Mouse (Mus musculus) layer of hippocampus, postnatal 10 days (tissue): ENCODE results near the gene Cog8. TPM values are rescaled to one million over a fixed set of nuclear protein-coding genes. Genes with fewer than 3 reads are reported as not detected.
"Not testable (repeated sequence)": the region's sequence is repeated elsewhere in the genome, so short reads cannot be mapped to it uniquely, and the experiment has no call there.

Experiments used
- DNase-seq, 2 experiments: peaks; one replicate each; pipeline ENCODE4 v3.0.0; 2021; ENCODE audit warnings: low spot score in 2 of 2
- total RNA-seq, 2 experiments: library from RNA; stranded (reverse); gene quantifications; 2 replicates each; pipeline ENCODE4 v1.2.3; 2021

Cog8 gene
- total RNA-seq, 2 experiments from 2014 or later = 24.9 to 27.8 TPM

DNA sequence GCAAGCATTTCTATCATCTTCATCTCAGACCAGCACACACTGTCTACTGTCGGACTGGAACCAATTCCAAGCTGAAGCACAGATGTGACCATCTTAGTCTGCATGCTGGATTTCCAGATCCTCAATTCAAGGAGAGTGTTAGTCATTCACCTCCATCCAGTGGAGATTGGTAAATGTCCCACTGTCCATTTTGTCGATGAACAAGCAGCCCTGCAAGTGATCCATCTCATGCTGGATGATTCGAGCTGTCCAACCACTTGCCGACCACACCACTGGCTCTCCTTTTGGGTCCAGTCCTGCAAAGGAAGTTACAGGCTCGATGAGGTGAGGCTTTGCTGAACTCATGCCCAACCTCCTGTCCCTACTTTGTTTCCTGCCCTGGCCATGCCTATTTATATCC is 9.5 kb downstream of the Cog8 start:
- no peak for DNase-seq

DNA sequence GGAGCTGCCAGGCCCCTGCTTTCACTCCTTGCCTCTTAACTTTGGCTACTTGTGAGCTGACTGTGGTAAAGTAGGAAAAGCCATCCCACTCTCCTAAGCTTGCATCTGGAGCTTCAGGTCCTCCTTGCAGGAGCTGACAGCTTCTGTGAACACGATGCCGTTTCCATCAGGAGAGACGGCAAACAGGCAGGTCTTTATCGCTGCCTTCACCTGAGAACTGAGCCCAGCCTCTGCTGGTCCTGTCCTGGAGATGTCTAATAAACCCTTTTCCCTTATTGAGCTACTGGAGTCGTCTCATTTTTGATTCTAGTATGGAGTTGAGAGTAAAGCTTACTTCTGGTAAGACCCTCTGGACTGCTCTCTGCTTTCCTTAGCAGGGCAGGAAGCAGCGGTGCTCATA is 11.0 kb downstream of the Cog8 start:
- DNase-seq = no peak

DNA sequence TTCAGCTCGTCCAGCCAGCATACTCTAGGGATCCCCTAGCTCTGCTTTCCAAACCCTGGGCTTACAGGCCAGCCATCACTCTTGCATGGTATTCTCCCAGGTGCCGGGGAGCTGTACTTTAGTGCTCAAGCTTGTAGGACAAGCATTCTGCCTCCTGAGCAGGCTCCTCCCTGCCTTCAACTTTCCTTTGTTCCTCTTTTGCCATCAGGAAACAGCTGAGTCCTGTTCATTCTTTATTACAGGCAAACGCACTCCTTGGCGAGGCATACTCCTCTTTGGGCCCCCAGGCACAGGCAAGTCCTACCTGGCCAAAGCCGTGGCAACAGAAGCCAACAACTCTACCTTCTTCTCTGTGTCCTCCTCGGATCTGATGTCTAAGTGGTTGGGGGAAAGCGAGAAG is 15.9 kb downstream of the Cog8 start:
- DNase-seq = no peak

- no peak for DNase-seq
Measured at GRCm38 (mm10) chr8:107036626-107037025, 19.9 kb downstream of the Cog8 start.

GRCm38 (mm10) chr8:107035641-107036040 is 20.8 kb downstream of the Cog8 start:
- no peak for DNase-seq

GRCm38 (mm10) chr8:107033609-107034008 is 22.9 kb downstream of the Cog8 start:
- DNase-seq = not testable (repeated sequence)

GRCm38 (mm10) chr8:107031577-107032090 is 24.9 kb downstream of the Cog8 start:
- no peak for DNase-seq

DNA sequence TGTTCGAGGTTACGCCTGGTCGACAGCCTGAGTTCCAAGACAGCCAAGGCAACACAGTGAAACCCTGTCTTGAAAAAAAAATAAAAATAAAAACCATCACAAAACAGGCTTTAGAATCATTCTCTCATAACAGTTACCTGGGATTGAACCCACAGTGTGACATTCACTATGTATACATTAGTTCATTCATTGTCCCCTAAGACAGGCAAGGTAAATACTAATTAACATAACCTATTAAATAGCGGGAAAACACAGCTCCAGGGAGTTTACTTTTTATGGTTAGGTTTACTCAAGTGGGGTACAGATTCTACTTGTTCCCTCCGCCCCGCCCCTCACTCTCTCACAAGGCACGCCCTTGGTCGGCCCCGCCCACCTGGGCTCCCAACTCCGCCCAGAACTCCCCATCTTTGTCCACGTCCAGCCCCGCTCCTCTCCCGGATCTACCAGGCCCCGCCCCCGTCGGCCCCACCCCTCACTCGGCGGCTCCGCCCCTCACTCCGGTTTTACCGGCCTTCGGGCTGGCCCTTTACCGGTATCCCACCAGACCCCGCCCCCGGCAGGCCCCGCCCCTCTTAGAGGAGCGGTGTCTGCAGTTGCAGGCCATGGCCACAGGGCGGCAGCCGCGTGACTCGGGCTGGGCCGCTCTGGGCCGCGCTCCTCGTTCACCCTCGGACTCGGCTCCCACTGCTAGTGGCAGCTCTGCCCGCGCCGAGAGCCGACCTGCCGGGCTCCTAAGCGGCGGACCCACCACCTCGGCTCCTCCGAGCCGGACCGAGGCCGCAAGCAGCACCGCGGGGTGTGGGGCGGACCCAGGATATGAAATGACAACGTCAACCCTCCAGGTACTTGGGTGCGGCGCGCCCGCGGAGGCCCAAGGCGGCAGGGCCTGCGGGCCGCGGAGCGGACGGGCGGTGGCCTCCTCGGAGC is 25.6 kb downstream of the Cog8 start, which contains the start of gene Vps4a:
TSS of gene Vps4a (plus strand) at position 573 of the 927 bp plus-strand sequence.
- peak; percentile 99 for DNase-seq

DNA sequence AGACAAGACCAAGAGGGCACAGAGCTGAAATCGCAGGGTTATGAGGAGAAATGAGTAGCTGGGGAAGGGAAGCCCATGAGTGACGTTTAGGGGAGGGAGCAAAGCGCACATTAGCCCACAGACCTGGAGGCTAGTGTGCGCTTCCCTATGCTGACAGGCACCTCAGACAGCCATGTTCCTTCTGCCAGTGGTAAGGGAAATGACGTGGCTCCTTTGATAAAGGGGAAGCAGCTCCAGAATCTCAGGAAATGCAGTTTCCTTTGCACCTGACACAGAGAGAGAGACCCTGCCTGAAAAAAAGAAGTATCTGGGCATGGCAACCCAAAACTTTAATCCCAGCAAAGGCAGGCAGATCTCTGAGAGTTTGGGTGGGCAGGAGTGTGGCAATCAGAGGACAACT is 26.4 kb downstream of the Cog8 start:
- no peak for DNase-seq

- DNase-seq = no peak
Measured at GRCm38 (mm10) chr8:107029310-107029709, 27.2 kb downstream of the Cog8 start.

GRCm38 (mm10) chr8:107023479-107023878 is 33.0 kb downstream of the Cog8 start:
- no peak for DNase-seq

DNA sequence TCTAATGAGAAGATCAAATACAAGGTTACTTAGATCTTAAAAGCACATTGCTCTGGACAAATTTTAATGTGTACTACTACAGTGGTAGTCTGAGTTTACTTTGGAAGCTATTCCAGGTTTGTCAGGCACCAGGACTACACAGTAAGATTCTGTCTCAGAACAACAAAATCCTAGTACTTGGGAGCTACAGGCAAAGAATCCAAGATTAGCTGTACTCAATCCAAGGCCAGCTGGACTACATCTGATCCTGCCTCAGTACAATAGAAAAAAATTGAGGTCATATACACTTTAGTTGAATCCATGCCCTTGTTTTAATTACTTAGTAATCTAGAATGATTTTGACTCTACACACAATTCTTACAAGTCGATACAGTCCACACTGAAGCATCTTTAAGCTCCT is 41.6 kb downstream of the Cog8 start:
- DNase-seq = no peak

DNA sequence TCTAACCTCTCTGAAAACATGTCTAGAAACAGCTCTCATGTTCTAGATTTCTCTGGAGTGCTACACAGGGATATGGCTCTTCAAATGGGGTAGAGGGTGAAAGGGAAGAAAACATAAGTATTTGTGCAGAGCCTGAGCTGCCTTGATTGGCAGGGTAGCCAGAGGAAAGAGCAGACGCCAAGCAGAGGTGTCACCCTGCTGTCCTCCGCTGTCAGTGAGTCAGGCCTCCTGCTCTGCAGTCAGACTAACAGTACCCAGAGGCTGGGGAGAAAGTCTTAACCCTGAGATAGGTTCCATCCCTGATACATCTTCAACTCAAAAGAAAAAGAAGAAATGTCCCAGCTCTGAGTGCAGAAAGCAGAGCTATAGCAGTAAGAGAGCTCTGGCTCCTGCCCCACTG is 43.8 kb downstream of the Cog8 start:
- no peak for DNase-seq

GRCm38 (mm10) chr8:107007795-107008194 is 48.7 kb downstream of the Cog8 start:
- no peak for DNase-seq

GRCm38 (mm10) chr8:107002532-107002931 is 54.0 kb downstream of the Cog8 start:
- peak; percentile 94 to 95 for DNase-seq

DNA sequence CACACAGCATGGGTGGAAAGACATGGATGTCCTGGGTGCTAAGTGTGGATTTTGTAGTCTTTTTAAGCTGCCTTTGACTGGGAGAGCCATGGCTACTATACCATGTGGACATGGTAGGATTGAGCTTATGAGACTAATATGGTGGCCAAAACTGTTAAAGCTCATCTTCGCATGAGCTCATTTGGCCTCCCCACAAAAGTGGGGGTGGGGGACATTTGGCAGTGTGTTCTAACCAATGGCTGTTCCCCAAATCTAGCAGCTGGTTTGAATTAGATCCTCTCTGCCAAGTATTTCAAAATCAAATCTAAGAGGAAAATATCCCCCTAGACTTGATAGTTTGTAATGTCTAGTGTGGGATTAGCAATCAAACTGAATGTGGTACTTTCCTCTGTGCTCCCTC is 57.4 kb downstream of the Cog8 start:
- peak; percentile 62 to 68 for DNase-seq

GRCm38 (mm10) chr8:106997416-106997815 is 59.1 kb downstream of the Cog8 start:
- no peak for DNase-seq

DNA sequence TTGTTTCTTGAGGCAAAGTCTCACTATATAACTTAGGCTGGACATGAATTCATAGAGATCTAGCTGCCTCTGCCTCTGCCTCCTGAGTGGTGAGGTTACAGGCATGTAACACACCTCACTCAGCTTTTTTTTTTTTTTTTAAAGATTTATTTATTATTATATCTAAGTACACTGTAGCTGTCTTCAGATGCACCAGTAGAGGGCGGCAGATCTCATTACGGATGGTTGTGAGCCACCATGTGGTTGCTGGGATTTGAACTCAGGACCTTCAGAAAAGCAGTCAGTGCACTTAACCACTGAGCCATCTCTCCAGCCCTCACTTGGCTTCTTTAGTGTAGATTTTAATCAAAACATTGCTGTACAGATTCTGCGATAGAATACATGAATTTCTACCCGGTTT is 60.1 kb downstream of the Cog8 start:
- DNase-seq = not testable (repeated sequence)
